Mouse (Mus musculus) cerebellum, adult (tissue): ENCODE measurements around the gene Rabep2.
A peak's percentile ranks its signal among the peaks of the same experiment; 100 is the strongest.
"Not testable (repeated sequence)": the region's sequence is repeated elsewhere in the genome, so short reads cannot be mapped to it uniquely, and the experiment has no call there.

Source experiments
- ATAC-seq: cut with Nextera tagmentation; 2 replicates; pipeline ENCODE4 v1.9.2; 2017; ENCODE audit warnings: mild to moderate bottlenecking, moderate library complexity, mixed read lengths; ENCODE audit not compliant: insufficient number of reproducible peaks, low FRiP score, low TSS enrichment

The Rabep2 gene

GRCm38 (mm10) chr7:126487052-126487483, 58.5 kb downstream of the Rabep2 start, which contains the start of gene Tufm:
Gene Tufm (plus strand): TSS chr7:126487361.
- peak; percentile 95 for ATAC-seq

- not testable (repeated sequence) for ATAC-seq
Observed at GRCm38 (mm10) chr7:126487617-126488385, 59.2 kb downstream of the Rabep2 start.

- ATAC-seq, result no peak
Observed at GRCm38 (mm10) chr7:126491005-126491404, 62.4 kb downstream of the Rabep2 start.

GRCm38 (mm10) chr7:126491973-126492372, 63.4 kb downstream of the Rabep2 start:
- ATAC-seq, result no peak

GRCm38 (mm10) chr7:126494120-126494519, 65.6 kb downstream of the Rabep2 start:
- no peak for ATAC-seq

- no peak for ATAC-seq
Observed at GRCm38 (mm10) chr7:126496475-126496874, 67.9 kb downstream of the Rabep2 start.

GRCm38 (mm10) chr7:126497966-126498365, 69.4 kb downstream of the Rabep2 start:
- ATAC-seq, result no peak
